Mouse (Mus musculus) liver, embryonic 14.5 days (tissue): ENCODE results near the gene Qtrt2.

ENCODE experiments used
- CTCF ChIP-seq: IDR thresholded peaks from 2 replicates; pipeline ENCODE4 v1.5.1; 2016; ENCODE audit warnings: antibody characterized with exemption, low read depth, control low read depth
- EP300 ChIP-seq: IDR thresholded peaks from 2 replicates; pipeline ENCODE4 v1.6.1; 2016; ENCODE audit warnings: antibody characterized with exemption, low read depth

GRCm38 (mm10) chr16:43940846-43941245, 14.2 kb upstream of the Qtrt2 start:
- no peak for TF ChIP-seq CTCF
- TF ChIP-seq EP300, result no peak
